Mouse (Mus musculus) lung, postnatal 36 days (tissue): Measurements from ENCODE around the gene 1700020L24Rik.

Source experiments
- DNase-seq: peaks from one replicate; pipeline ENCODE4 v3.0.0; 2022; ENCODE audit warnings: mixed read lengths

1700020L24Rik gene

DNA sequence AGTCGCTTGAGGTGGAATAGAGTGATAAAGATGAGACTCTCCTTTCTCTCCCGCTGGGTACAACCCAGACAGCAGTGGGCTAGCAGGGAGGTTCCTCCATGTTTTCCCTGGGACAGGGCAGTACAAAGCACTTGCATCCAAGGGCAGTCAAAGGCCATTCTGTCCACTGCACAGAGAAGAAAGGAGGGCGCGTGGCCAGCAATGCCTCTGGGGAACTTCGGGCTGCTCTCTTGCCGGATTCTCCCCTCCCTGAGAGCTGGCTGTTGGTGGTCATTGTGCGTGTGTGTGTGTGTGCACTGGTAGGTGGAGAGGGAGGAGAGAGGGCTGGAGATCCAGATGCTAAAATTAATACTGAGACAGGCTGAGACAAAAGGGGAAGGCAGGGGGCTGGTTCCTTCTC, 3.8 kb downstream of the 1700020L24Rik start:
- no peak for DNase-seq

GRCm38 (mm10) chr11:83442596-83443267, 5.3 kb downstream of the 1700020L24Rik start:
- DNase-seq = peak; percentile 90

GRCm38 (mm10) chr11:83443824-83444223, 6.3 kb downstream of the 1700020L24Rik start:
- no peak for DNase-seq

- no peak for DNase-seq
Observed at GRCm38 (mm10) chr11:83445001-83445400, 7.5 kb downstream of the 1700020L24Rik start.

DNA sequence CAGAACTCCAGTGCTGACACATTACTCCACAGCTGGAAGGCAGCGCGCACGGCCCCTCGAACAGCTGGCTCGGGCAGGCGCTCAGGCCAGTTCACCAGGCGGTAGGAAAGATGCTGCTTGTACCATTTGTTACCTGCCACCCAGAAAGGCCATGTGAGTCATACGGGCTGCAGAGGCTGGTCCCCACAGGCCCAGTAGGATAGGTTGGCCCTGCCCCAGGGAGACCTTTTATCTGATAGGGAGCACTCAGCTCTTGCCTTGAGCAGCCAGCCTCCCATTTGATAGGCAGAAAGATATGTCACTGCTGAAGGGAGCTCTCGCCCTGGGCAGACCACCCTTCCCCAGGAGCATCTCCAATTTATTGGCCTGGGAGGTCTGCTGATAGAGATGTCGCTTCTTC, 10.1 kb downstream of the 1700020L24Rik start:
- no peak for DNase-seq

GRCm38 (mm10) chr11:83448021-83448926, 10.8 kb downstream of the 1700020L24Rik start:
- DNase-seq = peak; percentile 55

GRCm38 (mm10) chr11:83448927-83449236, 11.4 kb downstream of the 1700020L24Rik start:
- peak; percentile 83 for DNase-seq

DNA sequence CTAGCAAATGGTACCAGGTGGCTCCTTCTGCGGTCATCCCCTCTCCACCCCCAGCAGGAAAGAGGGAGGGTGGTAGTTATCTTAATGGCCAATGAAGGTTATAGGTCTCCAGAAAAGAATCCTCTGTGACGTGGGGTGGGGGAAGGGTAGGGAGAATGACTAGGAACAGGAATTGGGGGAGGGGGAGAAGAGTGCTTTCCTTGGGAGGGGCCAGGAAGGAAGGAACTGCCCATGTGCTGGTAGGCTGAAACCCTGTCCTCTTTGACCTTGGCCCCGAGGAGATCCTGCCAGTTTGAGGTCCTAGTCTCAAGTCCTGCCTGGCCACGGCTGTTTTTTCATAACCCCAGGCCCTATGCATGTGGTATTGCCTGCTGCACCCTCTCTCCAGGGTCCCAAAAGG, 11.8 kb downstream of the 1700020L24Rik start:
- DNase-seq = peak; percentile 44

- no peak for DNase-seq
Observed at GRCm38 (mm10) chr11:83450550-83450949, 13.1 kb downstream of the 1700020L24Rik start.

GRCm38 (mm10) chr11:83451281-83451680, 13.8 kb downstream of the 1700020L24Rik start:
- DNase-seq = no peak

- peak; percentile 78 for DNase-seq
Observed at GRCm38 (mm10) chr11:83454548-83454947, 17.1 kb downstream of the 1700020L24Rik start.

GRCm38 (mm10) chr11:83455608-83456007, 18.1 kb downstream of the 1700020L24Rik start:
- no peak for DNase-seq

GRCm38 (mm10) chr11:83457257-83457656, 19.8 kb downstream of the 1700020L24Rik start:
- no peak for DNase-seq

DNA sequence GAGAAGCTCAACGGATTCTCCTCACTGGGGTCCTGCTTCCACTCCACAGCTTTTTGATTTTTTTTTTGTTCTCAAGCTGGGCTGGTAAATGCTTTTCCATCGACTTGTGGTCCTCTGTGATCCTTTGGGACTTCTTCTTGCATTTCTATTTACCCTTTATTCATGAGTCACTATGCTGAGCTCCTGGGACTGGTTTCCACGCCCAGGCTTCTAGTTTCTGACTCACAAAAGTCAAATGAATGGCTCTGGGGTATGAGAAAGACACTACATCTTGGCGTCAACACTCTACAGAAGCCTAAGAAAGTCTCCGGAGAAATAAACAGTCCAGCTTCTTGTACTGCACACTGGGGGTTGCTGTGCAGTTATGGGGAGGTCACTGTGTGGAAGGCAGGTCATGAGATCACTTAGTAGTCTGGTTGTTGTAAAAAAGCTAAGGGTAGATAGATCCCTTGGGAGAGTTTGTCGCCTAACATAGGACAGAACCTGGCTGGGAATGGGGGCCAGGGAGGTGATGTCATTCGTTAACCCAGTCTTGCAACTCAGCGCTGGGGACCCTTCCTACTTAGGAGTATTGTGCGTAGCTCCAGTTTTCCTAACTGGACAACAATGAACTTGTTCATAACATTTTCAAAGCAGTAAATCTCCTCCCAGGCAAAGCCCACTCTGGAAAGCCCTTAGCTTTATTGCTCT, 20.6 kb downstream of the 1700020L24Rik start:
- no peak for DNase-seq

- DNase-seq = peak; percentile 41
Observed at GRCm38 (mm10) chr11:83461462-83462027, 24.1 kb downstream of the 1700020L24Rik start.

DNA sequence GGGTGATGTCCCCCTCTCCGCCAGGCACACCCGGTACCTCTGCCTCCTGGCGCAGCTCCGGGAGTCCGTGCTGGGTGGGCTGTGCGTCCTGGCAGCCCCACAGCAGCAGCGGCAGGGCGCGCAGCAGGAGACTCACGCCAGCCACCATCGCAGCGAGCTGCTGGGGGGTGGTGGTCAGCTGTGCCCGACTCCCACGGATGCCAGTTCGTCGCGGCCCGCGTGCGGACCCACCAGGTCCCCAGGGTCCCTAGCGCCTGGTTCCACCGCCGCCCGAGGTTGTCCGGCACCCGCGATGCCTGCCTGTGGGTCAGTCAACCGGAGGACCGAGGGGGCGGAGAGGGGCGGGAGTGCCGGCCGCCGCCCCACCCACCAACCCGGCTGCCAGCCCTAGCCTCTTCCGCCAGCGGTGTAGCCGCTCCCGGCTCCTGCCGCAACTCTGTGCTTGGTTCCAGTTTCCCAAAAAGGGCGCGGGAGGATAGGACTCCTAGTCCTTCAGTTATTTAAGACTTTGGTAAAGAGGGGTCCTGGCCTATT, 25.3 kb downstream of the 1700020L24Rik start, which contains the start of gene Mmp28:
Mmp28 (minus strand) TSS at position 361 of the 534 bp plus-strand sequence.
- DNase-seq = peak; percentile 81

- DNase-seq = peak; percentile 86
Observed at GRCm38 (mm10) chr11:83465976-83466375, 28.5 kb downstream of the 1700020L24Rik start.

DNA sequence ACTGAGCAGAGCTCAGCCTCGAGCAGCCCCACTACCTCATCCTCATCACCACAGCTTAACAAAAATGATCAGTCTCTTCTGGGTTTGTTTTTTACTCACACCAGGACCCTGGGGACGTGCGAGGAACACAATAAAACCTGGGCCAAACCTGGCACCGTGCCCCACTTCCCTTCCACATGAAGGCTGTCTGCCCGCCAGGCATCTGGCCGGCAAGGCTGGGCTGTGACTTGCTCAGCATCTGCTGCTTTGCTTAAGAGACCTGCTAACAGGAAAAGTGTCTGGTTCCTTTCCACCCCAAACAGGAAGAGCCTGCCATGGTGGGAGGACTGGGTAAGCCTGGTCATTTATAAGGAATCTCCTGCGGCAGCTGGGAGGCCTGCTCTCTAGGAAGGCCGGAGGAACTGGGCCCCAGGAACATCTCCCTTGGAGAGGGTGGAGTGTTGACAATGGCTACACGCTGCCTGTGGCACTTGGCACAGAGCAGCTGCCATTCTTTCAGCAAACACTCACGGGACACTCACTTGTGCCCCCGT, 29.7 kb downstream of the 1700020L24Rik start:
- peak; percentile 88 for DNase-seq

DNA sequence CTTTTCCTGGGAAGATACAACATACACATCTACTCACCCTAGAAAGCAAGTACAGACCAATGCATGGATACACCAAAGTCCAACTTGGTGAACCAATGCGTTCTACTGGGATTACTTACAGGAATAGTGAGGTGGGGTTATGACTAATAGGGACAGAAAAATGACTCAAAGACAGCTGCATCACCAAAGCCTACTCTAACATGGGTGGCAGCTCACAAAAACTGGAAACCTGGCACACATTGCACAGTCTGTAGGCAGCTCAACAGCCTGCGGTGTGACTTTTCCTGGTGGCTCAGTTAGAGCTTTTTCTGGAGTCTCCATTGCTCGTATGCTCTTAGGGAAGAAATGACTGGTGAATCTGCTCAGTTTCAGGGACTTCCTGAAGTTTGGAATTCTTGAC, 31.3 kb downstream of the 1700020L24Rik start:
- DNase-seq = no peak

- DNase-seq = no peak
Observed at GRCm38 (mm10) chr11:83471766-83472165, 34.3 kb downstream of the 1700020L24Rik start.

- peak; percentile 98 for DNase-seq
Observed at GRCm38 (mm10) chr11:83472324-83473234, 35.1 kb downstream of the 1700020L24Rik start, which contains the start of gene Taf15. Taf15 (plus strand) TSS chr11:83473086.
